Mouse (Mus musculus) G1E (cell line): ENCODE measurements around the gene Gm20532.

Experiments used
- CTCF ChIP-seq: IDR thresholded peaks from 2 replicates; pipeline ENCODE4 v1.5.1; 2012; ENCODE audit warnings: low read depth, low read length, inconsistent platforms, mixed read lengths
- GATA1 ChIP-seq: IDR thresholded peaks from 2 replicates; pipeline ENCODE4 v1.6.1; 2012; ENCODE audit warnings: borderline replicate concordance, low read length, inconsistent platforms, mixed read lengths
- GATA2 ChIP-seq: IDR thresholded peaks from 2 replicates; pipeline ENCODE4 v1.6.1; 2012; ENCODE audit warnings: low read depth, low read length, inconsistent platforms, borderline replicate concordance
- POLR2AphosphoS5 ChIP-seq: IDR thresholded peaks from 2 replicates; pipeline ENCODE4 v1.6.1; 2012; ENCODE audit warnings: low read depth, low read length, inconsistent platforms; ENCODE audit not compliant: insufficient replicate concordance

GRCm38 (mm10) chr2:26610526-26610925 is 24.1 kb downstream of the Gm20532 start:
- TF ChIP-seq POLR2AphosphoS5 (no peak), CTCF (no peak), GATA2 (no peak), GATA1 (no peak)
